Mouse (Mus musculus) bone marrow macrophage, adult 2 months (primary cell): ENCODE data around the gene Hpse2. TPM values are rescaled to one million over a fixed set of nuclear protein-coding genes. Genes with fewer than 3 reads are reported as not detected.

Experiments
- H3K27ac ChIP-seq: 2 replicates; pipeline ENCODE4 v1.5.1; 2012; ENCODE audit warnings: low read depth, low read length; ENCODE audit not compliant: insufficient read depth
- H3K4me1 ChIP-seq: 2 replicates; pipeline ENCODE4 v1.6.1; 2012; ENCODE audit warnings: low read length; ENCODE audit not compliant: control insufficient read depth, insufficient read depth
- H3K4me3 ChIP-seq: 2 replicates; pipeline ENCODE4 v1.5.1; 2012; ENCODE audit warnings: mild to moderate bottlenecking, low read length, moderate library complexity; ENCODE audit not compliant: insufficient read depth
- CTCF ChIP-seq: IDR thresholded peaks from 2 replicates; pipeline ENCODE4 v1.5.1; 2012; ENCODE audit warnings: low read depth, mild to moderate bottlenecking, low read length, moderate library complexity
- POLR2A ChIP-seq: IDR thresholded peaks from 2 replicates; pipeline ENCODE4 v1.6.1; 2012; ENCODE audit warnings: mild to moderate bottlenecking, low read depth, low read length, borderline replicate concordance
- polyA plus RNA-seq: library from polyadenylated mRNA; stranded (reverse); fragments of >200 nt; gene quantifications from 2 replicates; pipeline ENCODE4 v1.2.4, GENCODE M21; 2012; ENCODE audit not compliant: missing spikeins, insufficient read depth, insufficient read length

Hpse2 gene
- polyA plus RNA-seq, 1 experiment, result not detected

- Histone ChIP-seq H3K27ac (no peak overlapping the region), H3K4me3 (no peak overlapping the region), H3K4me1 (no peaks in the 10 kb centered on the region)
- TF ChIP-seq POLR2A, result no peak
- TF ChIP-seq CTCF, result no peak
Observed at GRCm38 (mm10) chr19:42908553-42908952, 479.6 kb downstream of the Hpse2 start.

DNA sequence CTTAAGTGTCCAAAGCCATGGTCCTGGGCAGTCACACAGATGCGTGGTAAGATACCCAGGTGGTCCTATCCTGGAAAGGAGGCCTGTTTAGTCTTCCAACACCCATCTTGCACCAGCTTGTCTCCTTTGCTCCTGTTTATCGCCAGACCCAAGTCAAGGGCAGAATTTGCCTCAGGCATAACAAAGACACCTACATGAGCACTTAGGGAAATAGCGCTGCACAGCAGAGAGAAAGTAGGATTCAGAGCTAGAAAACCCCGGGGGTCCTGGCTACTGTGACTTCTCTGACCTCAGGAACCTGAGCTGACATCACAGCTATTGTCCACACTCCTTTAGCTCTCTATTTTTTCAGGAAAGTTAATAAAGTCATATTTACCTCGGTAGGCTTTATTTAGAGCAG, 481.8 kb downstream of the Hpse2 start:
- H3K4me3 ChIP-seq, result no peak overlapping the region
- H3K27ac ChIP-seq, result no peak overlapping the region
- H3K4me1 ChIP-seq, result no peaks in the 10 kb centered on the region
- no peak for TF ChIP-seq POLR2A
- TF ChIP-seq CTCF, result no peak

- Histone ChIP-seq H3K4me1 (no peaks in the 10 kb centered on the region), H3K27ac (no peak overlapping the region), H3K4me3 (no peak overlapping the region)
- TF ChIP-seq CTCF (no peak), POLR2A (no peak)
Observed at GRCm38 (mm10) chr19:42904726-42905125, 483.4 kb downstream of the Hpse2 start.

DNA sequence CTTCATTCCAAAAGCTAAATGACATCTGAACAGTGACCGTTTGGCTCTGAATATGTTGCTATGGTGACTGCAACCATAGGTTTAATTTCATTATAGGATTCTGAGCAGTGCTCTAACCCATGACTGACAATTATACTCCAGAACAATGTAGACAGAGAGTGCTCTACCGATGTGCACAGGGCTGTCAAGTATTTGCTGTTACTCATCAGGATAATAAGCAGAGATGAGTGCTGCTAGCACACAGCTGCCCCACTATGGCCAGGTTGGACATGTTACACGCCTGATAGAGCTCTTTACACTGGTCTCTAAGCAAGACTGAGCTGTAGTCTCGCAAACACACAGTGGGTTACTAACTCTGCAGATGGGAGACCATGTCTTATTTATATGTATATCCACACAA, 483.9 kb downstream of the Hpse2 start:
- TF ChIP-seq CTCF, result no peak
- TF ChIP-seq POLR2A, result no peak
- no peaks in the 10 kb centered on the region for H3K4me1 ChIP-seq
- no peak overlapping the region for H3K4me3 ChIP-seq
- H3K27ac ChIP-seq, result no peak overlapping the region

GRCm38 (mm10) chr19:42903840-42904239, 484.3 kb downstream of the Hpse2 start:
- no peak overlapping the region for H3K4me3 ChIP-seq

GRCm38 (mm10) chr19:42902410-42903021, 485.6 kb downstream of the Hpse2 start:
- H3K4me3 ChIP-seq, result no peak overlapping the region
- no peak overlapping the region for H3K27ac ChIP-seq
- TF ChIP-seq POLR2A (no peak), CTCF (no peak)
- no peaks in the 10 kb centered on the region for H3K4me1 ChIP-seq

More at GRCm38 (mm10) chr19:42903840-42904239, 484.3 kb downstream of the Hpse2 start:
- H3K4me1 ChIP-seq, result no peaks in the 10 kb centered on the region
- H3K27ac ChIP-seq, result no peak overlapping the region
- TF ChIP-seq POLR2A, result no peak
- no peak for TF ChIP-seq CTCF

- Histone ChIP-seq H3K4me1 (no peaks in the 10 kb centered on the region), H3K27ac (no peak overlapping the region), H3K4me3 (no peak overlapping the region)
- TF ChIP-seq CTCF, result no peak
- no peak for TF ChIP-seq POLR2A
Observed at GRCm38 (mm10) chr19:42891599-42891998, 496.6 kb downstream of the Hpse2 start.

- H3K4me3 ChIP-seq, result no peak overlapping the region
- no peak for TF ChIP-seq POLR2A
- no peak for TF ChIP-seq CTCF
- no peak overlapping the region for H3K27ac ChIP-seq
- H3K4me1 ChIP-seq, result no peaks in the 10 kb centered on the region
Observed at GRCm38 (mm10) chr19:42877653-42878052, 510.5 kb downstream of the Hpse2 start.

GRCm38 (mm10) chr19:42876563-42876962, 511.6 kb downstream of the Hpse2 start:
- TF ChIP-seq CTCF (no peak), POLR2A (no peak)
- Histone ChIP-seq H3K4me1 (no peaks in the 10 kb centered on the region), H3K4me3 (no peak overlapping the region)

DNA sequence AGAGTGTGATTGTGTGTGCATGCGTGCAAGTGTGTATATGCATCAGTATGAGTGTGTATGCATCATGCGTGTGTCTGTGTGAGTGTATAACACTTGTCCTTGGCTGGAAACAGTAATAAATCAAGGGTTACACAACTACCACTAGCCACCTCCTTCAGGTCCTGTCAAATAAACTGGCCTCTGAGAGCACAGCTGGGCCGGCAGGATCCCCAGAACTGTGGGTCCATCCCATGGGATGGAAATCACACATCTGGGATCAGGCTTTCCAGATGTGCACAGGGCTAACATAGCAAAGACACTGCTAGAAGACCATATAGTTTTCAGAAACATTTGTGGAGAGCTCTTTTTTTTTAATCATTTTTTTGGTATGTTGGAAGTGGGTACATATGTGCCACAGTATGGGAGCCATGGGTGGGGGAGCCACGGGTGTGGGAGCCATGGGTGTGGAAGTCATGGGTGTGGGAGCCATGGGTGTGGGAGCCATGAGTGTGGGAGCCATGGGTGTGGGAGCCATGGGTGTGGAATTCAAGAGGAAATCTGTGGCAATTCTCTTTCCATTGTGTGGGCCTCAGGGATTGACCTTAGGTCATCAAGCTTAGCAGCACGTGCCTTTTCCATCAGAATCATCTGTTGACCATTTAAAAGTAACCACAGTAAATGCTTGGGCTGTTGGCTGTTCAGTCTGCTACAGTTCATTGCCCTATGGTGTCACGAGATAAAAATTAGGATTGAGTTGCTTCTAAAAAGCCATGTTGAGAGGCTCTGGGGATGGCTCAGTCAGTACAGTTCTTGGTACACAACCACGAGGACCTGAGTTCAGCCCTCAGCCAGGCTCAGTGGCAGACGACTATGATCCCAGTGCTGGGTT, 518.3 kb downstream of the Hpse2 start:
- no peak overlapping the region for H3K27ac ChIP-seq
- no peak overlapping the region for H3K4me3 ChIP-seq
- no peaks in the 10 kb centered on the region for H3K4me1 ChIP-seq
- TF ChIP-seq CTCF (no peak), POLR2A (no peak)

More at GRCm38 (mm10) chr19:42876563-42876962, 511.6 kb downstream of the Hpse2 start:
- H3K27ac ChIP-seq, result no peak overlapping the region
